20 mouse cellular contexts compared by ENCODE assay signal in the genomic region with DNA sequence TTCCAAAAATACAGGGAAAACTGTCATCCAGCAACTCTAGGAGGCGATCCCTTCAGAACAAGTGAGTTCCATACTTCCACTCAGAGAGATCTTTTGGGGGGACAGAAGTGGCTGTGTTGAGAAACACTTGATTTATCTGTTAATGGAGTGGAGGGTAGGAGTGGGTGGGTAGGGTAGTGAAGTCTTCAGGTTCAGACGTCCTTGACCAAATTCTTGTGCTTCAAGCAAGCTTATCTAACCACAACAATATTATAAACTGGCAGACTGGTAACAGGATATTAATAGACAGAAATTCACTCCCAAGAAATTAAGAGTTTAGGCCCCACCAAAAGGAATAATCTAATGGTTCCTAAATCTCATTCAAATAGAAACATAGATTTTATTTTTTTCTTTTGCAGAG. TPM values are rescaled to one million over a fixed set of nuclear protein-coding genes. Genes with fewer than 3 reads are reported as not detected.
DNase-seq lines count a peak whose midpoint lies in the region; ATAC-seq and TF ChIP-seq lines count a peak whose summit lies in the region.
"Had no signal": no experiment of that assay in that cellular context is flagged by ENCODE, and none has a peak within 500 bp of the region (broad histone marks: within the 10 kb centered on the region; RNA-seq: fewer than 3 reads in every experiment).

No protein-coding gene starts in this region.

- TF ChIP-seq EP300 in liver, postnatal 0 days (IDR thresholded peaks at IDR 0.05; ENCODE audit: low read depth), result no peak
- TF ChIP-seq EP300 in MEL (IDR thresholded peaks at IDR 0.05; ENCODE audit: low read depth in 1 of 2, low read length in 2 of 2), result peak in 1 of 2 experiments; percentile 52; a peak in 1 of 4 replicates

- intact Hi-C loops in heart, postnatal 25 days (cut with DNase I), result no loop called here
- intact Hi-C loops in gastrocnemius, postnatal 14 days (cut with DNase I; ENCODE audit: low total_unique reads), result no loop called here

- H3K4me1 ChIP-seq in heart, embryonic 14.5 days (ENCODE audit: control insufficient read depth in 2 of 2, insufficient read depth in 2 of 2, low read length in 2 of 2), result peaks cover 49 to 75% of the 10 kb centered on the region in 2 experiments
- peaks cover 46% of the 10 kb centered on the region for H3K4me1 ChIP-seq in liver, postnatal 0 days (ENCODE audit: insufficient read depth)
- peaks cover 74% of the 10 kb centered on the region for H3K4me1 ChIP-seq in liver, embryonic 12.5 days
- peaks cover 9 to 25% of the 10 kb centered on the region in 2 experiments for H3K4me1 ChIP-seq in MEL (ENCODE audit: control insufficient read depth in 1 of 2, insufficient read depth in 2 of 2, low read length in 2 of 2)
- H3K4me1 ChIP-seq in embryonic fibroblast, embryonic 13.5 days (ENCODE audit: control insufficient read depth, insufficient read depth, low read length), result peaks cover 17% of the 10 kb centered on the region

- no peak for TF ChIP-seq RAD21 in MEL (IDR thresholded peaks at IDR 0.05; ENCODE audit: low read depth, low read length)

- H3K36me3 ChIP-seq in heart, embryonic 14.5 days (ENCODE audit: control insufficient read depth, insufficient read depth, low read length), result peaks cover 7% of the 10 kb centered on the region; the same call in 1 of the 2 replicates
- peaks cover 15% of the 10 kb centered on the region for H3K36me3 ChIP-seq in liver, postnatal 0 days (replicated peaks; ENCODE audit: insufficient read depth, low read length)
- H3K36me3 ChIP-seq in liver, embryonic 12.5 days, result peaks cover 25% of the 10 kb centered on the region
- peaks cover 7 to 12% of the 10 kb centered on the region in 2 experiments for H3K36me3 ChIP-seq in MEL (ENCODE audit: control insufficient read depth in 1 of 2, insufficient read depth in 2 of 2, low read length in 2 of 2)
- H3K36me3 ChIP-seq: intestine, embryonic 15.5 days had no signal

- 60% methylated on average over 2 of the region's 2 CpGs for WGBS in heart, embryonic 14.5 days
- 70% methylated on average over 2 of the region's 2 CpGs for WGBS in liver, postnatal 0 days (ENCODE audit: insufficient replicate concordance)
- 53% methylated on average over 2 of the region's 2 CpGs for WGBS in liver, embryonic 12.5 days (ENCODE audit: insufficient replicate concordance)

- no peak for DNase-seq in heart, postnatal 25 days (ENCODE audit: low spot score)
- DNase-seq in liver, postnatal 0 days, result no peak
- peak; percentile 37 for DNase-seq in MEL (ENCODE audit: low read depth, low spot score)
- DNase-seq in frontal cortex, postnatal 14 days (ENCODE audit: low spot score in 2 of 2), result no peak
- no peak for DNase-seq in gastrocnemius, postnatal 14 days
- DNase-seq: kidney, postnatal 25 days; layer of hippocampus, adult 9-11 months; lung, adult 2 months; retina, postnatal 1 day; right cerebral cortex, postnatal 4 days; thymus, postnatal 4 days had no signal

- peak overlapping the region in 1 of 2 experiments; percentile 61; a peak in 2 of 4 replicates for H3K27ac ChIP-seq in heart, embryonic 14.5 days (replicated peaks in 1 of 2; ENCODE audit: control insufficient read depth in 1 of 2, insufficient read depth in 1 of 2, low read depth in 2 of 2, low read length in 2 of 2)
- H3K27ac ChIP-seq in liver, postnatal 0 days (ENCODE audit: low read depth), result peak overlapping the region; percentile 30; the same call in 1 of the 2 replicates
- no peak overlapping the region for H3K27ac ChIP-seq in liver, embryonic 12.5 days
- H3K27ac ChIP-seq in MEL (ENCODE audit: control insufficient read depth, low read depth, low read length), result no peak overlapping the region
- H3K27ac ChIP-seq in embryonic fibroblast, embryonic 13.5 days (ENCODE audit: insufficient read depth, low read length), result 0 out of 2 replicates have a peak overlapping the region, but pooled peaks have one; percentile 1
- H3K27ac ChIP-seq: intestine, embryonic 15.5 days had no signal

- peaks cover 66% of the 10 kb centered on the region for H3K79me2 ChIP-seq in MEL (ENCODE audit: control insufficient read depth, insufficient read depth, low read length, poor library complexity)

- no peak for TF ChIP-seq CTCF in liver, postnatal 0 days (IDR thresholded peaks at IDR 0.05; ENCODE audit: low read depth)
- no peak for TF ChIP-seq CTCF in MEL (IDR thresholded peaks at IDR 0.05 in 2 of 3, conservative IDR thresholded peaks at IDR 0.05 in 1 of 3; ENCODE audit: control insufficient read depth in 1 of 3, insufficient read depth in 1 of 3, low read depth in 2 of 3, low read length in 3 of 3, poor library complexity in 1 of 3, severe bottlenecking in 1 of 3)
- TF ChIP-seq CTCF in embryonic fibroblast, embryonic 13.5 days (IDR thresholded peaks at IDR 0.05; ENCODE audit: borderline replicate concordance, insufficient read depth, low read length), result no peak

- ATAC-seq in heart, embryonic 14.5 days (ENCODE audit: insufficient number of reproducible peaks, insufficient read depth, low FRiP score, low read depth), result no peak
- ATAC-seq in liver, postnatal 0 days, result no peak
- ATAC-seq in liver, embryonic 12.5 days, result no peak
- ATAC-seq: forebrain, embryonic 13.5 days; intestine, embryonic 15.5 days had no signal

- H3K4me3 ChIP-seq in heart, embryonic 14.5 days (ENCODE audit: control insufficient read depth in 1 of 2, insufficient read depth in 1 of 2, low read depth in 1 of 2, low read length in 2 of 2), result no peak overlapping the region
- no peak overlapping the region for H3K4me3 ChIP-seq in liver, postnatal 0 days (ENCODE audit: low read depth, low read length)
- H3K4me3 ChIP-seq in liver, embryonic 12.5 days, result no peak overlapping the region
- no peak overlapping the region for H3K4me3 ChIP-seq in MEL (ENCODE audit: control insufficient read depth in 1 of 2, insufficient read depth in 1 of 2, low read depth in 2 of 2, low read length in 2 of 2)
- H3K4me3 ChIP-seq in embryonic fibroblast, embryonic 13.5 days (ENCODE audit: insufficient read depth, low read length), result no peak overlapping the region
- H3K4me3 ChIP-seq: intestine, embryonic 15.5 days had no signal

- no peak for TF ChIP-seq POLR2A in MEL (IDR thresholded peaks at IDR 0.05; ENCODE audit: control insufficient read depth in 1 of 2, insufficient read depth in 1 of 2, low read depth in 1 of 2, low read length in 2 of 2, poor library complexity in 1 of 2)
- no peak for TF ChIP-seq POLR2A in embryonic fibroblast, embryonic 13.5 days (IDR thresholded peaks at IDR 0.05; ENCODE audit: low read depth, low read length)

- peak overlapping the region; percentile 93; the same call in 1 of the 2 replicates for H3K4me2 ChIP-seq in heart, embryonic 14.5 days (ENCODE audit: low read length)
- H3K4me2 ChIP-seq in liver, postnatal 0 days (ENCODE audit: low read depth, low read length), result peak overlapping the region; percentile 18; the same call in 1 of the 2 replicates
- no peak overlapping the region for H3K4me2 ChIP-seq in liver, embryonic 12.5 days
- H3K4me2 ChIP-seq: intestine, embryonic 15.5 days had no signal

- H3K9me3 ChIP-seq in heart, embryonic 14.5 days (ENCODE audit: control insufficient read depth, low read length), result no peaks in the 10 kb centered on the region
- no peaks in the 10 kb centered on the region for H3K9me3 ChIP-seq in liver, postnatal 0 days (ENCODE audit: low read length)
- no peaks in the 10 kb centered on the region for H3K9me3 ChIP-seq in liver, embryonic 12.5 days (replicated peaks)
- no peaks in the 10 kb centered on the region for H3K9me3 ChIP-seq in MEL (replicated peaks; ENCODE audit: insufficient read depth, low read length)
- H3K9me3 ChIP-seq: forebrain, embryonic 13.5 days; intestine, embryonic 15.5 days; limb, embryonic 15.5 days had no signal

- H3K27me3 ChIP-seq in heart, embryonic 14.5 days (ENCODE audit: control insufficient read depth, insufficient read depth, low read length), result peaks cover 1% of the 10 kb centered on the region; the same call in 1 of the 2 replicates
- no peaks in the 10 kb centered on the region for H3K27me3 ChIP-seq in liver, postnatal 0 days (ENCODE audit: insufficient read depth, low read length)
- H3K27me3 ChIP-seq in liver, embryonic 12.5 days (replicated peaks), result no peaks in the 10 kb centered on the region; the same call in 1 of the 2 replicates
- H3K27me3 ChIP-seq in MEL (ENCODE audit: control insufficient read depth in 1 of 2, insufficient read depth in 2 of 2, low read length in 2 of 2), result no peaks in the 10 kb centered on the region
- H3K27me3 ChIP-seq: forebrain, embryonic 13.5 days; intestine, embryonic 15.5 days; limb, embryonic 15.5 days had no signal

- peak overlapping the region; percentile 43; the same call in 1 of the 2 replicates for H3K9ac ChIP-seq in heart, embryonic 14.5 days (ENCODE audit: low read length)
- H3K9ac ChIP-seq in liver, postnatal 0 days (replicated peaks), result no peak overlapping the region
- H3K9ac ChIP-seq in liver, embryonic 12.5 days, result no peak overlapping the region
- no peak overlapping the region for H3K9ac ChIP-seq in MEL (ENCODE audit: control insufficient read depth, low read depth, low read length, poor library complexity, severe bottlenecking)
- H3K9ac ChIP-seq: intestine, embryonic 15.5 days; limb, embryonic 15.5 days had no signal

RNA-seq across cellular contexts. Expression of gene Cry2, which starts 3.8 kb away (rescaled TPM):
- polyA plus RNA-seq in heart, embryonic 14.5 days (2014; fragmentation: Nextera tagmentation; extraction: Ambion mirVana), result 15.6 and 17.8 TPM in 2 replicates
- total RNA-seq in heart, postnatal 25 days (2021), result 10 to 100 TPM; 14.2 to 25.9 TPM
- polyA plus RNA-seq in liver, postnatal 0 days (2015; fragmentation: Nextera tagmentation; extraction: Ambion mirVana), result 9.6 and 11.9 TPM in 2 replicates
- polyA plus RNA-seq in liver, embryonic 12.5 days (2016; fragmentation: Nextera tagmentation; extraction: Ambion mirVana), result 14.1 and 14.5 TPM in 2 replicates
- total RNA-seq in MEL (2012; rRNA removed), result 13.3 and 16.4 TPM in 2 replicates
- 10 to 100 TPM in 1 of 2 experiments, not detected in 1; 36.2 TPM for polyA plus RNA-seq in MEL (2012; ENCODE audit: insufficient read depth in 1 of 2, insufficient read length in 2 of 2, low read depth in 1 of 2, low replicate concordance in 2 of 2, missing spikeins in 1 of 2)
- polyA plus RNA-seq in embryonic fibroblast, embryonic 13.5 days (2011; ENCODE audit: insufficient read length, low read depth, missing spikeins), result 14.2 and 16.7 TPM in 2 replicates
- 10 to 100 TPM; 22.7 to 27.3 TPM for total RNA-seq in gastrocnemius, postnatal 14 days (2021)

RNA-seq across cellular contexts. Expression of gene Mapk8ip1, which starts 29.0 kb away (rescaled TPM):
- 1.9 and 2.9 TPM in 2 replicates for polyA plus RNA-seq in heart, embryonic 14.5 days (2014; fragmentation: Nextera tagmentation; extraction: Ambion mirVana)
- total RNA-seq in heart, postnatal 25 days (2021), result 1 to 10 TPM; 4.7 to 5.7 TPM
- polyA plus RNA-seq in liver, postnatal 0 days (2015; fragmentation: Nextera tagmentation; extraction: Ambion mirVana), result 2.6 and 2.8 TPM in 2 replicates
- polyA plus RNA-seq in liver, embryonic 12.5 days (2016; fragmentation: Nextera tagmentation; extraction: Ambion mirVana), result 4.6 and 4.7 TPM in 2 replicates
- total RNA-seq in MEL (2012; rRNA removed), result 1.5 and 2.5 TPM in 2 replicates
- 1 to 10 TPM in 1 of 2 experiments, not detected in 1; 3.8 TPM for polyA plus RNA-seq in MEL (2012; ENCODE audit: insufficient read depth in 1 of 2, insufficient read length in 2 of 2, low read depth in 1 of 2, low replicate concordance in 2 of 2, missing spikeins in 1 of 2)
- polyA plus RNA-seq in embryonic fibroblast, embryonic 13.5 days (2011; ENCODE audit: insufficient read length, low read depth, missing spikeins), result 7.1 and 8.6 TPM in 2 replicates
- total RNA-seq in gastrocnemius, postnatal 14 days (2021), result 10 to 100 TPM; 13.6 to 24.3 TPM
- total RNA-seq: granulocyte monocyte progenitor cell, adult 5-6 weeks; megakaryocyte-erythroid progenitor cell, adult 5-6 weeks; neutrophil, adult 5-6 weeks had no signal

RNA-seq across cellular contexts. Expression of gene Slc35c1, which starts 30.2 kb away (rescaled TPM):
- polyA plus RNA-seq in heart, embryonic 14.5 days (2014; fragmentation: Nextera tagmentation; extraction: Ambion mirVana), result 6.7 and 7.1 TPM in 2 replicates
- total RNA-seq in heart, postnatal 25 days (2021), result 1 to 10 TPM; 6.1 to 6.6 TPM
- 9.0 and 9.3 TPM in 2 replicates for polyA plus RNA-seq in liver, postnatal 0 days (2015; fragmentation: Nextera tagmentation; extraction: Ambion mirVana)
- polyA plus RNA-seq in liver, embryonic 12.5 days (2016; fragmentation: Nextera tagmentation; extraction: Ambion mirVana), result 15.3 and 15.5 TPM in 2 replicates
- 14.4 and 16.8 TPM in 2 replicates for total RNA-seq in MEL (2012; rRNA removed)
- polyA plus RNA-seq in MEL (2012; ENCODE audit: insufficient read depth in 1 of 2, insufficient read length in 2 of 2, low read depth in 1 of 2, low replicate concordance in 2 of 2, missing spikeins in 1 of 2), result 10 to 100 TPM in 1 of 2 experiments, not detected in 1; 64.5 TPM
- polyA plus RNA-seq in embryonic fibroblast, embryonic 13.5 days (2011; ENCODE audit: insufficient read length, low read depth, missing spikeins), result 12.8 and 12.9 TPM in 2 replicates
- total RNA-seq in gastrocnemius, postnatal 14 days (2021), result 1 to 10 TPM; 4.4 to 6.4 TPM

RNA-seq across cellular contexts. Expression of gene 1700029I15Rik, which starts 47.8 kb away (rescaled TPM):
- polyA plus RNA-seq in heart, embryonic 14.5 days (2014; fragmentation: Nextera tagmentation; extraction: Ambion mirVana), result 0.44 and 1.5 TPM in 2 replicates
- 1 to 10 TPM; 1.5 to 2.1 TPM for total RNA-seq in heart, postnatal 25 days (2021)
- polyA plus RNA-seq in liver, postnatal 0 days (2015; fragmentation: Nextera tagmentation; extraction: Ambion mirVana), result 1.9 and 2.1 TPM in 2 replicates
- 1.1 and 1.4 TPM in 2 replicates for polyA plus RNA-seq in liver, embryonic 12.5 days (2016; fragmentation: Nextera tagmentation; extraction: Ambion mirVana)
- 0.65 and 0.98 TPM in 2 replicates for total RNA-seq in MEL (2012; rRNA removed)
- 1 to 10 TPM in 1 of 2 experiments, not detected in 1; 3.2 TPM for polyA plus RNA-seq in MEL (2012; ENCODE audit: insufficient read depth in 1 of 2, insufficient read length in 2 of 2, low read depth in 1 of 2, low replicate concordance in 2 of 2, missing spikeins in 1 of 2)
- 0.83 and 0.98 TPM in 2 replicates for polyA plus RNA-seq in embryonic fibroblast, embryonic 13.5 days (2011; ENCODE audit: insufficient read length, low read depth, missing spikeins)
- total RNA-seq in gastrocnemius, postnatal 14 days (2021), result under 1 TPM; 0.66 to 0.86 TPM

RNA-seq across cellular contexts. Expression of gene Large2, which starts 55.4 kb away (rescaled TPM):
- 0.73 and 1.2 TPM in 2 replicates for polyA plus RNA-seq in heart, embryonic 14.5 days (2014; fragmentation: Nextera tagmentation; extraction: Ambion mirVana)
- under 1 TPM in 1 of 2 experiments, not detected in 1; 0.67 TPM for total RNA-seq in heart, postnatal 25 days (2021)
- 2.7 and 3.5 TPM in 2 replicates for polyA plus RNA-seq in liver, postnatal 0 days (2015; fragmentation: Nextera tagmentation; extraction: Ambion mirVana)
- polyA plus RNA-seq in liver, embryonic 12.5 days (2016; fragmentation: Nextera tagmentation; extraction: Ambion mirVana), result 1.8 and 2.0 TPM in 2 replicates
- not detected in 2 replicates for total RNA-seq in MEL (2012; rRNA removed)
- polyA plus RNA-seq in MEL (2012; ENCODE audit: insufficient read depth in 1 of 2, insufficient read length in 2 of 2, low read depth in 1 of 2, low replicate concordance in 2 of 2, missing spikeins in 1 of 2), result under 1 TPM in 1 of 2 experiments, not detected in 1; 0.03 TPM
- not detected in 2 replicates for polyA plus RNA-seq in embryonic fibroblast, embryonic 13.5 days (2011; ENCODE audit: insufficient read length, low read depth, missing spikeins)
- under 1 TPM in 1 of 2 experiments, not detected in 1; 0.41 TPM for total RNA-seq in gastrocnemius, postnatal 14 days (2021)
- total RNA-seq: megakaryocyte-erythroid progenitor cell, adult 5-6 weeks; neutrophil, adult 5-6 weeks had no signal

Comparison
In these comparisons a context has a peak if more than half of its experiments do, and no peak if none do; other contexts are left out.
1. H3K27ac ChIP-seq: peak in liver, postnatal 0 days (single experiment) and embryonic fibroblast, embryonic 13.5 days (single experiment); none in liver, embryonic 12.5 days (single experiment) and MEL (single experiment).